Mouse (Mus musculus) Patski (cell line): ENCODE measurements at regions not wholly inside any gene's neighbourhood (a gene's known extent, or its start where the extent isn't known, plus 50 kb on each side); places are given as distances from the start of the nearest gene placed in this dataset.

Experiments used
- ATAC-seq: fragments of 100-300 bp; one replicate; pipeline ENCODE4 v1.8.0; 2021
- CTCF ChIA-PET: fragments of 350-600 bp; sonication (Branson Sonifier 250); formaldehyde crosslinking; loops from one replicate; lab custom pipeline; 2022; ENCODE audit warnings: inconsistent platforms; lab: Charles Lee
- POLR2A ChIA-PET: fragments of 350-600 bp; sonication (Branson Sonifier 250); formaldehyde crosslinking; loops from one replicate; lab custom pipeline; 2022; ENCODE audit warnings: antibody characterized with exemption, inconsistent platforms; lab: Charles Lee
- DNase-seq: peaks from one replicate; pipeline ENCODE4 v3.0.0-alpha.2; 2011; ENCODE audit warnings: low read depth, low spot score
- H3K27me3 ChIP-seq: fragments of 371-371 bp; one replicate; pipeline ENCODE4 v1.5.1; 2021
- CTCF ChIP-seq: fragments of 100-300 bp; IDR thresholded peaks from one replicate; pipeline ENCODE4 v1.5.1; 2021
- in situ Hi-C: fragments of 300-500 bp; cut with MboI; formaldehyde crosslinking; loops from 3 replicates; pipeline ENCODE4 v1.11.1; 2018; ENCODE audit warnings: low pct_unique_long_range_greater_than_20kb, mixed read lengths

DNA sequence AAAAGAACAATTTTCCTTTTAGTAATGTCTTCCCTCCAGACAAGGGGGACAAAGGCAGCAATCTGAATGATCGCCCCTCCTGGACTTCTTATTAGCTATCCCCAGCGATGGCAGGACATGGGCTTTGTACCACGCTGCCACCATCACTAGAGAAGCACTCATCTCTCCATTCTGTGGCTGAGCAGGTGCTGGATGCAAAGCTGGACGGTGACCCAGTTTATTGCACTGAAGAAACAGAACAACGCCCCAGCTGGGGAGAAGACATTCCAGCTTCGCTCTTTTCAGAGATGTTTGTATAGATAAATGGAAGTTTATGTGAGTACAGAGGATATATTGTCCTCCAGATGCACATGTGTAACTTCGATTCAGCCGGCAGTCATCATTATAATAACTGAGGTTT is 575.5 kb downstream of the Psat1 start:
- ATAC-seq (no peak), DNase-seq (no peak)
- ChIA-PET CTCF (no interaction called here), POLR2A (no interaction called here)
- no peak for TF ChIP-seq CTCF
- in situ Hi-C loops, result no loop called here
- H3K27me3 ChIP-seq, result peaks cover 44% of the 10 kb centered on the region

- CTCF ChIA-PET, result no interaction called here
- ATAC-seq (no peak), DNase-seq (no peak)
- no peak for TF ChIP-seq CTCF
- H3K27me3 ChIP-seq, result peaks cover 38% of the 10 kb centered on the region
- in situ Hi-C loops, result no loop called here
- POLR2A ChIA-PET, result interaction anchor here (0.6 kb wide), 1 partner anchor 10 kb away, joined by 3 read pairs; no protein-coding TSS in a partner anchor
These were observed 580.2 kb downstream of the Psat1 start for GRCm38 (mm10) chr19:15366951-15367350.

DNA sequence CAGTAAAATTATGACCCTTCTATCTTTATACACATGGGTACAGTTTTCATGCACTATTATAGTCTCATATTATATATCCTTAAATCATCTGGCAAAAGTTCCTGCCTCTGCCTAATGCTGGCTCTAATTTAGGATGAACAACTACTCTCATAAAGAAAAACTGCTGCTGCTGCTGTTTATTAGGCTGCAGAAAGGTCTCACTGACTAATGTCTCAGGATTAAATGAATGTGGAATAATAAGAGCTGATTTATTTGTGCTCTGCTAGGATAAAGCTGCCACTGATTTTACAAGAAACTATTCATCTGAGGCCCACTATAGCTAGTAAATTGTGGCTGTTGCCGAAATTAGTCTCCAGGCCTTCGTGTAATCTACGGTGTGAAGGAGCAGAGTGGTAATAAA is 590.0 kb downstream of the Psat1 start:
- ATAC-seq (no peak), DNase-seq (no peak)
- no peak for TF ChIP-seq CTCF
- POLR2A ChIA-PET, result no interaction called here
- peaks cover 24% of the 10 kb centered on the region for H3K27me3 ChIP-seq
- CTCF ChIA-PET, result interaction anchor here (1.2 kb wide), 2 partner anchors 13 to 17 kb away, joined by 3 read pairs; no protein-coding TSS in a partner anchor
- in situ Hi-C loops, result no loop called here

DNA sequence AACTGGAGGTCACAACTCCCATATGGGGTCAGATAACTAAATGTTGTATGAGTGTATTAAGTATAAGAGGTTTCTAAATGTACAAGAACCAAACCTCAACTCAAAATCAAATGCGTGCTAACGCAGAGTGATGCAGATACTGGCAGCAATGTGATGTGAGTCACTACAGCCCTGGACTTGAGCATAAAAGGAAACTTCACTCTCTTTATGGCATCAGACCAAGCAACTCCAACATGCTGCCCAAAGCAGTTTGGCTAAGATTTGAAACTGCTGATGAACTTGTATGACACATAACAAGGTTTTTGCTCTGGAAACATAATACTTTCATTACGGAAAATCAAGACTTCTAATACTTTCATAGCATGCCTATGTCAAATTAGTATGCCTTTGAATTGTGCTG is 598.8 kb downstream of the Psat1 start:
- no peak for TF ChIP-seq CTCF
- ATAC-seq (no peak), DNase-seq (no peak)
- CTCF ChIA-PET, result no interaction called here
- POLR2A ChIA-PET, result no interaction called here
- peaks cover 52% of the 10 kb centered on the region for H3K27me3 ChIP-seq
- in situ Hi-C loops, result no loop called here

DNA sequence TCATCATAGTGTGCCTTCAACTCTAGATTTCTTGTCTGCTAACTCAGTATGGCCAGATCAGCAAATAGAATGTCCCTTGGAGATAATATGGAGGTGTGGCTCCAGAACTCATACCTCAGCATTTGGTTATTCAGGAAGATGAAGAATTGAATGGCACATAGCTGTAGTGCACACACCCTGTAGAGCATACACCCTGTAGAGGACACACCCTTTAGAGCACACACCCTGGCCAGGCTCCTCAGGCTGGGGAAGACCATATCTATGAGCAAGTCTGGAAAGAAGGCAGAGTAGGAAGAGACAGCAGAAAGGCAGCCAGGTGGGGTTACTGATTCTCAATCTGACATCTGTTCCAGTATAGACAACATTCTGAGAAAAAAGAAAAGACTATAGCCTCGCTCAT is 604.9 kb downstream of the Psat1 start:
- no peak for TF ChIP-seq CTCF
- peaks cover 41% of the 10 kb centered on the region for H3K27me3 ChIP-seq
- POLR2A ChIA-PET, result no interaction called here
- no peak for ATAC-seq
- CTCF ChIA-PET, result no interaction called here
- in situ Hi-C loops, result no loop called here
- DNase-seq, result no peak

DNA sequence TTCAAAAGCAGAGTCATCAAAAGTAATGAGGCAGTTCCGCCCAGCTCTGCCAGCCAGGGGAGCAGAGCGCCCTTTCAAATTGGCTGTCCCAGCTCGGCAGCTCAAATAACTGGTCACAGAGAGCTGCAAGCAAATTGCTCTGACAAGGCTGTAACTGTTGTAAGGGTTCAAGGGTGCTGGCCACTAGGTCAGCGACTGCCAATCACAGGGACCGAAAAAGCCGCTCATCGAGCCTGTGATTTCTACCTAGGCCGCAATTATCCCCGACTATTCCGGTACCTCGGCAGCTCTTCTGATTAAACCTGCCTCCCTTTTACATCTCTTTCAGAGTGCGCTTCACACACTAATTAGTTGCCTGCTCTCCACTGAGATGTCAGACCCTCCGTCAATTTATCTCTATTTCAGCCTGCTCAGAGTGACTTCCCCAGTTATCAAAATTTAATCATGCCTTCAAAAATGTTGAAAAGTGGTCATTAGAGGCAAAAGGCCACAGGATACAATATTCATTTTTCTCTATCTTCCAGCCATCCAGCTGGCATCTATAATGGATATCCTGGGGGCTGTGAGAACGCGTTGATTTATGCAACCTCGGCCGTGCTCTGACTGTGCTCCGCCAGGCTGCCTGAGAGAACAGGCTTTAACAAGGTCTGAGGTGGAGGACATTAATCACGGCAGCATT is 606.7 kb downstream of the Psat1 start:
- ATAC-seq (no peak), DNase-seq (no peak)
- in situ Hi-C loops, result no loop called here
- H3K27me3 ChIP-seq, result peaks cover 35% of the 10 kb centered on the region
- CTCF ChIA-PET, result interaction anchor here (1.1 kb wide), 1 partner anchor 17 kb away, joined by 3 read pairs; no protein-coding TSS in a partner anchor
- no peak for TF ChIP-seq CTCF
- POLR2A ChIA-PET, result no interaction called here

DNA sequence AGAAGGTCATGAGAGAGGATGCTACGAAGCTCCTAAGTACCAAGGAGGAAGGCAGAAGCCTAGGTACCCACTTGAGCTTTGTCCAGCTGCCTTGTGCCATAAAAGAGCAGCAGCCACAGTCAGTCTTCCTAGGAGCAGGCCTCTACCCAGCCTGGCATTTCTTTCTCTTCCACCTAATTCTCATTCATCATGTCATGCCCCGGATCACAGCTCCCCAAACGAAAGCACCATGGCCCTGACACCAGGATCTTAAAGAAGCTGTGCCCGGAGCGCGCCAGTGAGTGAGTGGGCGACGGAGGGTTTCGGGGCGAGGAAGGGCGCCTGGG is 607.2 kb downstream of the Psat1 start:
- DNase-seq (no peak), ATAC-seq (no peak)
- in situ Hi-C loops, result no loop called here
- TF ChIP-seq CTCF, result no peak
- H3K27me3 ChIP-seq, result peaks cover 35% of the 10 kb centered on the region
- ChIA-PET POLR2A (no interaction called here), CTCF (interaction anchor here (1.1 kb wide), 1 partner anchor 17 kb away, joined by 3 read pairs; no protein-coding TSS in a partner anchor)

- in situ Hi-C loops, result no loop called here
- TF ChIP-seq CTCF, result no peak
- H3K27me3 ChIP-seq, result peaks cover 8% of the 10 kb centered on the region
- ChIA-PET CTCF (no interaction called here), POLR2A (no interaction called here)
- ATAC-seq, result no peak
- no peak for DNase-seq
These were observed 617.0 kb downstream of the Psat1 start for GRCm38 (mm10) chr19:15330155-15330554.

DNA sequence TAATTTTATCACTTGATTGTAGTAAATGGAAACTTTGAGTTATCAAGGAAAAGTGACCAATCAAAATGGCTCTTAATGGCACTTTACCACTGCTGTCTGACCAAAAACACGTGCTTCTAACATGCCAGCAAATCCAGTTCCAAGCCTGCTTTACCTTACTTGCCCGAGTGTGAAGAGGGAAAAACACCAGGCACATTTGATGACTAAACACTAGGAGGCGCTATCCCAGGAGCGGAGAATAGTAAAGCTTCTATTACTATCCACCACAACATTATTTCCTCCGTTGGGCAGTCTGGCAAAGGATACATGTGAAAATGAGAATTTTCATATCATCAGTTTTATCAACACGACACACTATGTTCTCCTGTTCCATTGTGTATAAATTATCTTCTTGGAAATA is 647.7 kb downstream of the Psat1 start:
- POLR2A ChIA-PET, result no interaction called here

DNA sequence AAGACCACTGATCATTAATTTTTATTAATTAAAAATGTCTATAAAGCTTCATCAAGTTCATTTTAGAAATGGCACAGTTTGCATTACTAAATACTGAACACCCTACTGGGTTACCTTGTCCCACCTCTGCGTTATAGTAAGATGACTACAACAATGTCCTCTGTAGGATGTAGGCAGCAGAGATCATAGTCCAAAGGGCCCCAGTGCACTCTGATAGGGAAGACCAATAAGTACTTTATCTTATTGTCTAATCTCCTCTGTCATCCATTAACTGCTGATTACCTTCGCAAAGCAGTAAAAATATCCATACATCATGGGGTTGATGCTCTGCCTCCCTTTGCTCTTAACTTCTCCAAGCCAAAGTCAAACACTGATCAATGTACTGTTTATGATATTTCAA is 662.1 kb downstream of the Psat1 start:
- in situ Hi-C loops, result no loop called here
- ChIA-PET POLR2A (no interaction called here), CTCF (no interaction called here)
- ATAC-seq (no peak), DNase-seq (no peak)
- TF ChIP-seq CTCF, result no peak
- H3K27me3 ChIP-seq, result peaks cover 7% of the 10 kb centered on the region

More for the DNA sequence above, 647.7 kb downstream of the Psat1 start:
- CTCF ChIA-PET, result no interaction called here
- in situ Hi-C loops, result no loop called here
- no peak for ATAC-seq
- peaks cover 9% of the 10 kb centered on the region for H3K27me3 ChIP-seq
- peak; percentile 27 for TF ChIP-seq CTCF
- DNase-seq, result no peak

GRCm38 (mm10) chr19:15242781-15243180 is 644.9 kb upstream of the Tle4 start:
- POLR2A ChIA-PET, result no interaction called here
- TF ChIP-seq CTCF, result no peak
- in situ Hi-C loops, result no loop called here
- ATAC-seq (no peak), DNase-seq (no peak)
- CTCF ChIA-PET, result no interaction called here
- peaks cover 14% of the 10 kb centered on the region for H3K27me3 ChIP-seq
